Mouse (Mus musculus) E14TG2a.4 (cell line): Measurements from ENCODE around the gene Cage1.

Experiments used
- CTCF ChIP-seq: conservative IDR thresholded peaks from 2 replicates; pipeline ENCODE4 v1.5.1; 2014; ENCODE audit warnings: low read length
- NANOG ChIP-seq: IDR thresholded peaks from 2 replicates; pipeline ENCODE4 v1.6.1; 2014; ENCODE audit warnings: borderline replicate concordance, low read length, mixed read lengths
- POU5F1 ChIP-seq: IDR thresholded peaks from 2 replicates; pipeline ENCODE4 v1.6.1; 2014; ENCODE audit warnings: low read length, borderline replicate concordance

DNA sequence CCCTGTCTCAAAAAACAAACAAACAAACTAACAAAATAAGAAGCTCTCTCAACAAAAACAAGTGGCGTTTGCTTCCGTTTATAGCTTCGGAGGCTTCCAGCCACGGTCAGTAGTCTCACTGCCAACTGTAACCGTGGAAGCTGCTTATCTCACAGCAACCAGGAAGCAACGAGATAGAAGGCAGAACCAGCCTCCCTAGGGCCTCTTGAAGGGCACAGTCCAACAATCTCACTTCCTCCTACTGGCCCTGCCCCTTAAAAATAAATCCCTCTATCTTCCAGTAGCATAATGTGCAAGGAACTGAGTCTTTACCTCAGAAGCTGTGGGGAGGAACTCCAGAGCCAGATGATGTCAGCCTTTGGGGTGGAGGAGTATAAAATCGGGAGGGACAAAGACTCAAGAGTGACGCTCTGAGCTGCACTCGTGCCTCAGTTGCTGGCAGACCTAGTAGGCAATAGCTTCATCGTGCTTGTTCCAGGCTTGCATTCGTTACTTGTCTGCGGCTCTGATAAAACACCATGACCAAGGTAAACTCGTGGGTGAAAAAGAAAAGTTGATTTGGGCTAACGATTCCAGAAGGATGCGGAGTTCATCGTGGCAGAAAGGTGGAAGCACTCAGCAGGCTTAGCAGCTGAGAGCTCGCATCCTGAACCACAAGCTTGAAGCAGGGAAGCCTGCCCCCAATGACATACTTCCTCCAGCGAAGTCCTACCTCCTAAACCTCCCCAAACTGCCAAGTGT is 78.2 kb downstream of the Cage1 start:
- no peak for TF ChIP-seq CTCF
- TF ChIP-seq POU5F1, result no peak
- TF ChIP-seq NANOG, result no peak
